Mouse (Mus musculus): ENCODE data around the gene Ccdc39. TPM values are rescaled to one million over a fixed set of nuclear protein-coding genes. Genes with fewer than 3 reads are reported as not detected.

Gene Ccdc39
- total RNA-seq, 2 experiments from 2014 or later: 0.38 TPM; not detected in 1

- ATAC-seq (replicated peaks; ENCODE audit: low FRiP score, low TSS enrichment, poor library complexity, severe bottlenecking): peak; percentile 98
Observed at GRCm38 (mm10) chr3:33799617-33800512, 44.2 kb downstream of the Ccdc39 start, which contains the start of gene Ttc14. Gene Ttc14 (plus strand): TSS chr3:33799832.

- no peak for ATAC-seq (replicated peaks; ENCODE audit: low FRiP score, low TSS enrichment, poor library complexity, severe bottlenecking)
Observed at GRCm38 (mm10) chr3:33790975-33791374, 53.1 kb downstream of the Ccdc39 start.

Other genes starting within 250 kb of the Ccdc39 start
- 34.3 and 42.9 TPM in 2 replicates for gene Ttc14, start 44.5 kb downstream of the Ccdc39 start, total RNA-seq (2014; fragmentation: Nextera tagmentation)
- gene Ttc14, start 44.5 kb downstream of the Ccdc39 start, total RNA-seq (2017): 60.2 and 96.6 TPM in 2 replicates
- gene Fxr1, start 175.6 kb upstream of the Ccdc39 start, total RNA-seq (2014; fragmentation: Nextera tagmentation): 100 and 106 TPM in 2 replicates
- 246 and 275 TPM in 2 replicates for gene Fxr1, start 175.6 kb upstream of the Ccdc39 start, total RNA-seq (2017)
- 187 and 255 TPM in 2 replicates for gene Dnajc19, start 237.0 kb upstream of the Ccdc39 start, total RNA-seq (2014; fragmentation: Nextera tagmentation)
- 252 and 290 TPM in 2 replicates for gene Dnajc19, start 237.0 kb upstream of the Ccdc39 start, total RNA-seq (2017)

Measured in megakaryocyte-erythroid progenitor cell, adult 5-6 weeks (primary cell).